Mouse (Mus musculus) liver, adult 2 months (tissue): ENCODE data around the gene Spats2.
A peak's percentile ranks its signal among the peaks of the same experiment; 100 is the strongest.

ENCODE experiments used
- CTCF ChIP-seq: fragments of 200-500 bp; IDR thresholded peaks from 2 replicates; pipeline ENCODE4 v1.5.1; 2011; ENCODE audit warnings: low read depth, low read length, control low read depth
- POLR2A ChIP-seq: fragments of 200-500 bp; IDR thresholded peaks from 2 replicates; pipeline ENCODE4 v1.6.1; 2011; ENCODE audit warnings: low read length, control low read depth; ENCODE audit not compliant: insufficient read depth; ENCODE audit errors: extremely low read depth

GRCm38 (mm10) chr15:99214941-99215340 is 89.2 kb downstream of the Spats2 start:
- TF ChIP-seq CTCF (peak; percentile 66), POLR2A (no peak)
